ENCODE assay signal across 12 mouse cellular contexts in the genomic region with DNA sequence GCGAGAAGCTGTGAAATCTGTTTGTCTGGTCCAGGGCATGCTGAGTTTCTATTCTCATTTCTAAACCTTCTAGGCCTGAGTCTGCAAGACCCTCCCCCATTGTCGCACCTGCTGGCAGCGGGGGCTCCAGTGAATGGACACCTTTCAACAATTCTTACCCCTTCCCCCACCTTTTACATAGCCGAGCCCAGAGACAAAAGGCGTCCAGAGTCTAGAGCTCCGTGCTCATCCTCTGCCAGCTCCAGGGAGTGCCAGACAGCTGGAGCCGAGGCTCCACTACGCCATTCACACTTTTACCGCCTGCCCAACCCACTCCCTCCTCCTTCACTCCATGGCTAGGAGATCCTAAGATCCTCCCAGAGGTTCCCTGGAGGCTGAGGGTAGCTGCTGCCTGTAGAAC. TPM values are rescaled to one million over a fixed set of nuclear protein-coding genes. Genes with fewer than 3 reads are reported as not detected.
DNase-seq lines count a peak whose midpoint lies in the region; ATAC-seq and TF ChIP-seq lines count a peak whose summit lies in the region.
"Had no signal": no experiment of that assay in that cellular context is flagged by ENCODE, and none has a peak within 500 bp of the region (broad histone marks: within the 10 kb centered on the region; RNA-seq: fewer than 3 reads in every experiment).

No protein-coding gene starts in this region.

- H3K4me3 ChIP-seq in heart, embryonic 11.5 days (ENCODE audit: low read depth, low read length) = peak overlapping the region; percentile 10; the same call in 1 of the 2 replicates
- no peak overlapping the region for H3K4me3 ChIP-seq in heart, adult 2 months
- H3K4me3 ChIP-seq in forebrain, embryonic 13.5 days = 0 out of 2 replicates have a peak overlapping the region, but pooled peaks have one; percentile 9
- 0 out of 2 replicates have a peak overlapping the region, but pooled peaks have one; percentile 4 for H3K4me3 ChIP-seq in midbrain, embryonic 11.5 days (ENCODE audit: low read depth, low read length)

- DNase-seq in heart, adult 2 months = no peak
- peak; percentile 93 for DNase-seq in ES-CJ7 (ENCODE audit: low read depth, low spot score)
- peak; percentile 88 for DNase-seq in midbrain, embryonic 11.5 days (ENCODE audit: low spot score, missing footprints)
- DNase-seq in layer of hippocampus, adult 9-11 months = no peak
- DNase-seq in cerebellum, adult 9-11 months = no peak
- no peak for DNase-seq in gastrocnemius, postnatal 10 days
- DNase-seq: lung, adult 18-20 months had no signal

- H3K9ac ChIP-seq in heart, embryonic 11.5 days (ENCODE audit: low read depth, low read length) = 0 out of 2 replicates have a peak overlapping the region, but pooled peaks have one; percentile 34
- no peak overlapping the region for H3K9ac ChIP-seq in heart, adult 2 months (ENCODE audit: low read depth, low read length)
- peak overlapping the region; percentile 34; the same call in 1 of the 2 replicates for H3K9ac ChIP-seq in forebrain, embryonic 13.5 days
- H3K9ac ChIP-seq in midbrain, embryonic 11.5 days (ENCODE audit: low read length) = peak overlapping the region; percentile 43; the same call in 1 of the 2 replicates

- ATAC-seq in heart, embryonic 11.5 days (replicated peaks; ENCODE audit: insufficient number of reproducible peaks, low FRiP score, low TSS enrichment) = no peak
- peak; percentile 82 for ATAC-seq in forebrain, embryonic 13.5 days
- ATAC-seq in midbrain, embryonic 11.5 days (ENCODE audit: low FRiP score) = no peak

- no peaks in the 10 kb centered on the region for H3K9me3 ChIP-seq in heart, embryonic 11.5 days (replicated peaks; ENCODE audit: control insufficient read depth, low read length)
- no peaks in the 10 kb centered on the region for H3K9me3 ChIP-seq in forebrain, embryonic 13.5 days (replicated peaks)
- H3K9me3 ChIP-seq in midbrain, embryonic 11.5 days (ENCODE audit: control insufficient read depth, low read length) = no peaks in the 10 kb centered on the region

- H3K79me2 ChIP-seq in heart, adult 2 months (replicated peaks; ENCODE audit: control insufficient read depth, insufficient read depth, low read length) = no peaks in the 10 kb centered on the region

- no peak for TF ChIP-seq EP300 in heart, adult 2 months (IDR thresholded peaks at IDR 0.05; ENCODE audit: insufficient read depth, low read depth, low read length)

- H3K27ac ChIP-seq in heart, embryonic 11.5 days (ENCODE audit: low read depth, low read length) = no peak overlapping the region
- no peak overlapping the region for H3K27ac ChIP-seq in heart, adult 2 months
- peak overlapping the region; percentile 32; the same call in 1 of the 2 replicates for H3K27ac ChIP-seq in forebrain, embryonic 13.5 days
- H3K27ac ChIP-seq in midbrain, embryonic 11.5 days (ENCODE audit: low read depth, low read length) = no peak overlapping the region

- 4% methylated on average over 9 of the region's 9 CpGs for WGBS in heart, embryonic 11.5 days (ENCODE audit: insufficient replicate concordance)
- 12% methylated on average over 9 of the region's 9 CpGs for WGBS in heart, adult 2 months
- WGBS in forebrain, embryonic 13.5 days = 0% methylated on average over 9 of the region's 9 CpGs
- WGBS in midbrain, embryonic 11.5 days = 1% methylated on average over 9 of the region's 9 CpGs

- H3K36me3 ChIP-seq in heart, embryonic 11.5 days (ENCODE audit: control insufficient read depth, insufficient read depth, low read length) = no peaks in the 10 kb centered on the region
- no peaks in the 10 kb centered on the region for H3K36me3 ChIP-seq in heart, adult 2 months (ENCODE audit: control insufficient read depth, insufficient read depth, low read length)
- no peaks in the 10 kb centered on the region for H3K36me3 ChIP-seq in forebrain, embryonic 13.5 days (ENCODE audit: poor library complexity, severe bottlenecking)
- no peaks in the 10 kb centered on the region for H3K36me3 ChIP-seq in midbrain, embryonic 11.5 days (ENCODE audit: control insufficient read depth, insufficient read depth, low read length)

- H3K4me2 ChIP-seq in heart, embryonic 11.5 days = peak overlapping the region; percentile 54
- peak overlapping the region; percentile 49 for H3K4me2 ChIP-seq in forebrain, embryonic 13.5 days
- H3K4me2 ChIP-seq in midbrain, embryonic 11.5 days = peak overlapping the region; percentile 22

- peaks cover 4% of the 10 kb centered on the region; the same call in 1 of the 2 replicates for H3K4me1 ChIP-seq in heart, embryonic 11.5 days (ENCODE audit: control insufficient read depth, insufficient read depth, low read length)
- H3K4me1 ChIP-seq in heart, adult 2 months (ENCODE audit: control insufficient read depth, insufficient read depth, low read length) = no peaks in the 10 kb centered on the region
- H3K4me1 ChIP-seq in forebrain, embryonic 13.5 days = peaks cover 14% of the 10 kb centered on the region
- peaks cover 5% of the 10 kb centered on the region for H3K4me1 ChIP-seq in midbrain, embryonic 11.5 days (ENCODE audit: control insufficient read depth, insufficient read depth, low read length)

- no peak for TF ChIP-seq POLR2A in heart, adult 2 months (IDR thresholded peaks at IDR 0.05; ENCODE audit: insufficient read depth, low read depth, low read length)

- intact Hi-C loops in heart, adult 2 months (cut with DNase I) = no loop called here

- peaks cover 12% of the 10 kb centered on the region for H3K27me3 ChIP-seq in heart, embryonic 11.5 days (ENCODE audit: control insufficient read depth, insufficient read depth, low read length)
- H3K27me3 ChIP-seq in heart, adult 2 months (ENCODE audit: control insufficient read depth, insufficient read depth, low read length) = peaks cover 2% of the 10 kb centered on the region; the same call in 1 of the 2 replicates
- peaks cover 4% of the 10 kb centered on the region; the same call in 1 of the 2 replicates for H3K27me3 ChIP-seq in forebrain, embryonic 13.5 days
- peaks cover 2% of the 10 kb centered on the region; the same call in 1 of the 2 replicates for H3K27me3 ChIP-seq in midbrain, embryonic 11.5 days (ENCODE audit: control insufficient read depth, insufficient read depth, low read length)

- TF ChIP-seq CTCF in heart, adult 2 months (IDR thresholded peaks at IDR 0.05) = no peak

RNA-seq across cellular contexts. Expression of a gene that starts 7.9 kb away (rescaled TPM):
- polyA plus RNA-seq in heart, embryonic 11.5 days (2014; fragmentation: Nextera tagmentation; extraction: Ambion mirVana) = 8.6 and 9.5 TPM in 2 replicates
- 1 to 10 TPM; 5.3 to 5.8 TPM for total RNA-seq in heart, adult 2 months (2021)
- 15.4 and 18.0 TPM in 2 replicates for polyA plus RNA-seq in heart, adult 2 months (2012; rRNA removed)
- polyA plus RNA-seq in forebrain, embryonic 13.5 days (2015; fragmentation: Nextera tagmentation; extraction: Ambion mirVana) = 13.9 and 14.7 TPM in 2 replicates
- 6.4 and 7.6 TPM in 2 replicates for polyA plus RNA-seq in midbrain, embryonic 11.5 days (2014; fragmentation: Nextera tagmentation; extraction: Ambion mirVana)
- 1 to 10 TPM; 4.4 to 5.2 TPM for total RNA-seq in gastrocnemius, postnatal 10 days (2021)

RNA-seq across cellular contexts. Expression of a gene that starts 15.7 kb away (rescaled TPM):
- not detected in 2 replicates for polyA plus RNA-seq in heart, embryonic 11.5 days (2014; fragmentation: Nextera tagmentation; extraction: Ambion mirVana)
- total RNA-seq in heart, adult 2 months (2021) = not detected
- not detected in 2 replicates for polyA plus RNA-seq in heart, adult 2 months (2012; rRNA removed)
- not detected in 2 replicates for polyA plus RNA-seq in forebrain, embryonic 13.5 days (2015; fragmentation: Nextera tagmentation; extraction: Ambion mirVana)
- 0.05 TPM in 1 of 2 replicates, not detected in the other for polyA plus RNA-seq in midbrain, embryonic 11.5 days (2014; fragmentation: Nextera tagmentation; extraction: Ambion mirVana)
- total RNA-seq in gastrocnemius, postnatal 10 days (2021) = not detected
- total RNA-seq: adrenal gland, adult 18-20 months; layer of hippocampus, postnatal 10 days had no signal
- polyA plus RNA-seq: heart, postnatal 0 days had no signal

RNA-seq across cellular contexts. Expression of a gene that starts 55.6 kb away (rescaled TPM):
- polyA plus RNA-seq in heart, embryonic 11.5 days (2014; fragmentation: Nextera tagmentation; extraction: Ambion mirVana) = not detected in 2 replicates
- not detected for total RNA-seq in heart, adult 2 months (2021)
- not detected in 2 replicates for polyA plus RNA-seq in heart, adult 2 months (2012; rRNA removed)
- not detected in 2 replicates for polyA plus RNA-seq in forebrain, embryonic 13.5 days (2015; fragmentation: Nextera tagmentation; extraction: Ambion mirVana)
- 0.66 and 0.99 TPM in 2 replicates for polyA plus RNA-seq in midbrain, embryonic 11.5 days (2014; fragmentation: Nextera tagmentation; extraction: Ambion mirVana)
- under 1 TPM in 1 of 2 experiments, not detected in 1; 0.07 TPM for total RNA-seq in gastrocnemius, postnatal 10 days (2021)
- total RNA-seq: adrenal gland, adult 18-20 months had no signal
- polyA plus RNA-seq: heart, postnatal 0 days had no signal

Comparison
In these comparisons a context has a peak if more than half of its experiments do, and no peak if none do; other contexts are left out.
1. DNase-seq: peak in ES-CJ7 (single experiment) and midbrain, embryonic 11.5 days (single experiment); none in heart, adult 2 months (0 of 2), layer of hippocampus, adult 9-11 months (single experiment), cerebellum, adult 9-11 months (single experiment) and gastrocnemius, postnatal 10 days (single experiment).
2. Peak in every context shown above with its lines, with median percentiles within 50 percentile points of each other: H3K4me2 ChIP-seq.